Mouse (Mus musculus): ENCODE data around the gene Smc1b.
"Not testable (repeated sequence)": the region's sequence is repeated elsewhere in the genome, so short reads cannot be mapped to it uniquely, and the experiment has no call there.

- TF ChIP-seq CTCF, EP300 (IDR thresholded peaks at IDR 0.05; ENCODE audit: low read depth): not testable (repeated sequence)
These were observed 103.1 kb downstream of the Smc1b start, which contains the start of gene Fam118a for GRCm38 (mm10) chr15:85028648-85029047.

Measured in heart, postnatal 0 days (tissue).